Mouse (Mus musculus): ENCODE data around the gene Parp12. TPM values are rescaled to one million over a fixed set of nuclear protein-coding genes. Genes with fewer than 3 reads are reported as not detected.
A peak's percentile ranks its signal among the peaks of the same experiment; 100 is the strongest.

Parp12 gene
- polyA plus RNA-seq (2014; fragmentation: Nextera tagmentation; extraction: Ambion mirVana): 1.1 and 4.8 TPM in 2 replicates

- no peaks in the 10 kb centered on the region for H3K36me3 ChIP-seq (ENCODE audit: control insufficient read depth, insufficient read depth, low read length)
- H3K9me3 ChIP-seq (ENCODE audit: control insufficient read depth, low read length): peaks cover 5% of the 10 kb centered on the region; the same call in 1 of the 2 replicates
- H3K9ac ChIP-seq (replicated peaks; ENCODE audit: low read length): peak within 1 kb of the TSS; percentile 45; the same call in 1 of the 2 replicates
- H3K27ac ChIP-seq (replicated peaks; ENCODE audit: low read depth, low read length): no peak within 1 kb of the TSS
- 2% methylated on average over 101 of the region's 101 CpGs for WGBS
- H3K4me2 ChIP-seq (ENCODE audit: low read length): peak within 1 kb of the TSS; percentile 61
- H3K27me3 ChIP-seq (ENCODE audit: control insufficient read depth, insufficient read depth, low read length): peaks cover 32% of the 10 kb centered on the region
- peak; percentile 58 for ATAC-seq (ENCODE audit: low FRiP score, low TSS enrichment)
- peak; percentile 69 for DNase-seq
- no peaks in the 10 kb centered on the region for H3K4me1 ChIP-seq (ENCODE audit: control insufficient read depth, insufficient read depth, low read length)
- peak within 1 kb of the TSS; percentile 53 for H3K4me3 ChIP-seq (replicated peaks; ENCODE audit: low read depth, low read length)
Measured at GRCm38 (mm10) chr6:39117584-39118455, at the start of gene Parp12. Gene Parp12, minus strand, starts transcription at chr6:39118349.

GRCm38 (mm10) chr6:39164891-39165290, 46.7 kb upstream of the Parp12 start:
- Histone ChIP-seq H3K9me3 (ENCODE audit: control insufficient read depth, low read length) (no peaks in the 10 kb centered on the region), H3K4me1 (ENCODE audit: control insufficient read depth, insufficient read depth, low read length) (no peaks in the 10 kb centered on the region), H3K36me3 (ENCODE audit: control insufficient read depth, insufficient read depth, low read length) (peaks cover 53% of the 10 kb centered on the region), H3K9ac (replicated peaks; ENCODE audit: low read length) (no peak overlapping the region), H3K4me3 (replicated peaks; ENCODE audit: low read depth, low read length) (no peak overlapping the region), H3K4me2 (ENCODE audit: low read length) (no peak overlapping the region), H3K27me3 (ENCODE audit: control insufficient read depth, insufficient read depth, low read length) (no peaks in the 10 kb centered on the region), H3K27ac (replicated peaks; ENCODE audit: low read depth, low read length) (no peak overlapping the region)
- DNase-seq (no peak), ATAC-seq (ENCODE audit: low FRiP score, low TSS enrichment) (no peak)
- 97% methylated on average over 1 of the region's 1 CpGs for WGBS

DNA sequence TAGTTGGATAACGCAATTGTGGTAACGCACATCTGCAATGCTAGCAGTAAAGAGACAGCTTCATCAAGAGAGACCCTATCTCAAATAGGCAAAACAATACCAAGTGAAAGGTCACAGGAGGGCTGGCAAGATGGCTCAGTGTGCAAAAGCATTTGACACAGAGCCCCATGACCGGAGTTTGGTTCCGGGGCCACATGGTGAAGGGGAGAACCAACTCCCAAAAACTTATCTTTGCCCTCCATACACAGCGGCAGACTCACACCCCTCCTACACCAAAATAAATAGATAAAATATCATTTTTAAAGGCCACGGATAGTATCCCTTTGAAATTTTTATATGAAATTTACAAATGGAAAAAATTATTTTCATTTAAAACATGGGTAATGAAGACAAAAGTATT, 43.8 kb upstream of the Parp12 start:
- H3K9ac ChIP-seq (replicated peaks; ENCODE audit: low read length): no peak overlapping the region
- DNase-seq (no peak), ATAC-seq (ENCODE audit: low FRiP score, low TSS enrichment) (no peak)
- no peaks in the 10 kb centered on the region for H3K9me3 ChIP-seq (ENCODE audit: control insufficient read depth, low read length)
- H3K4me2 ChIP-seq (ENCODE audit: low read length): no peak overlapping the region
- WGBS: 95% methylated on average over 6 of the region's 6 CpGs
- no peaks in the 10 kb centered on the region for H3K4me1 ChIP-seq (ENCODE audit: control insufficient read depth, insufficient read depth, low read length)
- H3K36me3 ChIP-seq (ENCODE audit: control insufficient read depth, insufficient read depth, low read length): peaks cover 36% of the 10 kb centered on the region
- H3K27me3 ChIP-seq (ENCODE audit: control insufficient read depth, insufficient read depth, low read length): no peaks in the 10 kb centered on the region
- no peak overlapping the region for H3K27ac ChIP-seq (replicated peaks; ENCODE audit: low read depth, low read length)
- H3K4me3 ChIP-seq (replicated peaks; ENCODE audit: low read depth, low read length): no peak overlapping the region

DNA sequence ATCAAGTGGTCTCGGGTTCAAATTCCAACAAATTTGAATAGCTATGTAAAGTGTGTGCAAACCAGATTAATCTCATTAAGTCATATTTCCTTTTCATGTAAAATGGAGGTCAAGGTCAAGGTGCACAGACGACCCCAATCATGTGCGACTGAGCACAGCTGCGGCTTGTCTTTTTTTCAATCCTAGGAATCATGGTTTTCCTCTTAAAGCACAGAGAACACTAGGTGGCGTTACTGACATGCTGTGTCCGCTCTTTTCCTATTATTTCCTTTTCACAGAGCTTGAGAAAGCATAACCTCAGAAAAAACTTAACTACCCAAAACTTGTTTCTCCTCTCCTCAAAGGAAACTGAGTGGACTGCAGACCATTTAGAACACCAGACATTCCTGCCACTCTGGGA, 27.9 kb upstream of the Parp12 start:
- Histone ChIP-seq H3K27me3 (ENCODE audit: control insufficient read depth, insufficient read depth, low read length) (no peaks in the 10 kb centered on the region), H3K36me3 (ENCODE audit: control insufficient read depth, insufficient read depth, low read length) (peaks cover 80% of the 10 kb centered on the region), H3K4me3 (replicated peaks; ENCODE audit: low read depth, low read length) (no peak overlapping the region), H3K9ac (replicated peaks; ENCODE audit: low read length) (no peak overlapping the region), H3K4me2 (ENCODE audit: low read length) (no peak overlapping the region), H3K9me3 (ENCODE audit: control insufficient read depth, low read length) (no peaks in the 10 kb centered on the region), H3K4me1 (ENCODE audit: control insufficient read depth, insufficient read depth, low read length) (no peaks in the 10 kb centered on the region), H3K27ac (replicated peaks; ENCODE audit: low read depth, low read length) (no peak overlapping the region)
- 51% methylated on average over 6 of the region's 6 CpGs for WGBS
- ATAC-seq (ENCODE audit: low FRiP score, low TSS enrichment) (no peak), DNase-seq (peak; percentile 62)

GRCm38 (mm10) chr6:39132556-39132955, 14.4 kb upstream of the Parp12 start:
- ATAC-seq (ENCODE audit: low FRiP score, low TSS enrichment) (no peak), DNase-seq (no peak)
- Histone ChIP-seq H3K4me2 (ENCODE audit: low read length) (no peak overlapping the region), H3K4me1 (ENCODE audit: control insufficient read depth, insufficient read depth, low read length) (no peaks in the 10 kb centered on the region), H3K27ac (replicated peaks; ENCODE audit: low read depth, low read length) (no peak overlapping the region), H3K27me3 (ENCODE audit: control insufficient read depth, insufficient read depth, low read length) (no peaks in the 10 kb centered on the region), H3K9ac (replicated peaks; ENCODE audit: low read length) (no peak overlapping the region), H3K36me3 (ENCODE audit: control insufficient read depth, insufficient read depth, low read length) (peaks cover 19% of the 10 kb centered on the region), H3K4me3 (replicated peaks; ENCODE audit: low read depth, low read length) (no peak overlapping the region), H3K9me3 (ENCODE audit: control insufficient read depth, low read length) (peaks cover 6% of the 10 kb centered on the region)
- 67% methylated on average over 5 of the region's 5 CpGs for WGBS

- Histone ChIP-seq H3K4me1 (ENCODE audit: control insufficient read depth, insufficient read depth, low read length) (no peaks in the 10 kb centered on the region), H3K27me3 (ENCODE audit: control insufficient read depth, insufficient read depth, low read length) (no peaks in the 10 kb centered on the region), H3K4me3 (replicated peaks; ENCODE audit: low read depth, low read length) (no peak overlapping the region), H3K4me2 (ENCODE audit: low read length) (no peak overlapping the region), H3K27ac (replicated peaks; ENCODE audit: low read depth, low read length) (no peak overlapping the region), H3K9ac (replicated peaks; ENCODE audit: low read length) (no peak overlapping the region), H3K36me3 (ENCODE audit: control insufficient read depth, insufficient read depth, low read length) (peaks cover 19% of the 10 kb centered on the region), H3K9me3 (ENCODE audit: control insufficient read depth, low read length) (peaks cover 10% of the 10 kb centered on the region)
- whole genome bisulfite sequencing: 30% methylated on average over 4 of the region's 4 CpGs
- ATAC-seq (ENCODE audit: low FRiP score, low TSS enrichment) (no peak), DNase-seq (no peak)
Measured at GRCm38 (mm10) chr6:39131480-39131879, 13.3 kb upstream of the Parp12 start.

- Histone ChIP-seq H3K36me3 (ENCODE audit: control insufficient read depth, insufficient read depth, low read length) (no peaks in the 10 kb centered on the region), H3K4me2 (ENCODE audit: low read length) (no peak overlapping the region), H3K4me3 (replicated peaks; ENCODE audit: low read depth, low read length) (no peak overlapping the region), H3K9me3 (ENCODE audit: control insufficient read depth, low read length) (peaks cover 7% of the 10 kb centered on the region), H3K27ac (replicated peaks; ENCODE audit: low read depth, low read length) (no peak overlapping the region), H3K4me1 (ENCODE audit: control insufficient read depth, insufficient read depth, low read length) (no peaks in the 10 kb centered on the region), H3K27me3 (ENCODE audit: control insufficient read depth, insufficient read depth, low read length) (no peaks in the 10 kb centered on the region), H3K9ac (replicated peaks; ENCODE audit: low read length) (no peak overlapping the region)
- ATAC-seq (ENCODE audit: low FRiP score, low TSS enrichment) (no peak), DNase-seq (no peak)
Measured at GRCm38 (mm10) chr6:39124719-39125118, 6.6 kb upstream of the Parp12 start.

GRCm38 (mm10) chr6:39120685-39121084, 2.5 kb upstream of the Parp12 start:
- 70% methylated on average over 3 of the region's 3 CpGs for WGBS
- H3K4me3 ChIP-seq (replicated peaks; ENCODE audit: low read depth, low read length): no peak overlapping the region
- no peaks in the 10 kb centered on the region for H3K36me3 ChIP-seq (ENCODE audit: control insufficient read depth, insufficient read depth, low read length)
- H3K9me3 ChIP-seq (ENCODE audit: control insufficient read depth, low read length): peaks cover 5% of the 10 kb centered on the region; the same call in 1 of the 2 replicates
- DNase-seq (no peak), ATAC-seq (ENCODE audit: low FRiP score, low TSS enrichment) (no peak)
- H3K4me1 ChIP-seq (ENCODE audit: control insufficient read depth, insufficient read depth, low read length): no peaks in the 10 kb centered on the region
- peaks cover 30% of the 10 kb centered on the region for H3K27me3 ChIP-seq (ENCODE audit: control insufficient read depth, insufficient read depth, low read length)
- H3K27ac ChIP-seq (replicated peaks; ENCODE audit: low read depth, low read length): no peak overlapping the region
- H3K4me2 ChIP-seq (ENCODE audit: low read length): no peak overlapping the region
- no peak overlapping the region for H3K9ac ChIP-seq (replicated peaks; ENCODE audit: low read length)

DNA sequence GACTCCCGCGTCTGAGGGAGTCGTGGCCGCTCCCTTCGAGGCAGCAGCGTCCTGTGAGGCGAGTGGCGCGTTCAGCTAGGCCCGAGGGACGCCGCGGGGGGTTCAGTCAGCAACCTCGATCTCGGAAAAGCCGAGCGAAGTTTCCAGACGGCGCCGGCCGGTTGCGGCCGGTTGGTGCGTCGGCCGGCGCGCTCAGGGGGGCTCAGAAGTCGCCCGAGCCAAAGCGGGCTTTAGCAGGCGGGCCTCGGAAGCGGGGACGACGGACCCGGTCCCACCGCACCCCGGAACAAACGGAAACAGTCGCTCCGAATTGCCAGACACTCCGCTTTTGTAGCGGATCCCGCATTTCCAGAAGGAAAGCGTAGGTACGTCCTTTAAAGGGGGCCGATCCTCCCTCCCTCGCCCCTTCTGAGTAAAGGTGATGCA, 320 bp upstream of the Parp12 start:
- Histone ChIP-seq H3K4me3 (replicated peaks; ENCODE audit: low read depth, low read length) (peak overlapping the region; percentile 53), H3K4me1 (ENCODE audit: control insufficient read depth, insufficient read depth, low read length) (no peaks in the 10 kb centered on the region), H3K4me2 (ENCODE audit: low read length) (peak overlapping the region; percentile 61), H3K36me3 (ENCODE audit: control insufficient read depth, insufficient read depth, low read length) (no peaks in the 10 kb centered on the region), H3K27ac (replicated peaks; ENCODE audit: low read depth, low read length) (no peak overlapping the region), H3K27me3 (ENCODE audit: control insufficient read depth, insufficient read depth, low read length) (peaks cover 32% of the 10 kb centered on the region), H3K9me3 (ENCODE audit: control insufficient read depth, low read length) (peaks cover 5% of the 10 kb centered on the region; the same call in 1 of the 2 replicates), H3K9ac (replicated peaks; ENCODE audit: low read length) (peak overlapping the region; percentile 45; the same call in 1 of the 2 replicates)
- DNase-seq: peak; percentile 55
- ATAC-seq (ENCODE audit: low FRiP score, low TSS enrichment): no peak
- WGBS: 10% methylated on average over 49 of the region's 49 CpGs

All from midbrain, embryonic 14.5 days (tissue).